Mouse (Mus musculus) right cerebral cortex, adult 18-20 months (tissue): ENCODE measurements around the gene Il11.
"Not testable (repeated sequence)": the region's sequence is repeated elsewhere in the genome, so short reads cannot be mapped to it uniquely, and the experiment has no call there.

Experiments used
- DNase-seq: peaks from one replicate; pipeline ENCODE4 v3.0.0; 2022; ENCODE audit warnings: mixed read lengths

The Il11 gene

GRCm38 (mm10) chr7:4782759-4783158, at the start of gene Il11, which contains the start of gene Tmem190:
Gene Il11, minus strand, starts transcription at chr7:4782859.
Gene Tmem190, plus strand, starts transcription at chr7:4782937.
- no peak for DNase-seq

- DNase-seq = no peak
Observed at GRCm38 (mm10) chr7:4830476-4830875, 47.8 kb upstream of the Il11 start.

GRCm38 (mm10) chr7:4825365-4825764, 42.7 kb upstream of the Il11 start:
- no peak for DNase-seq

- no peak for DNase-seq
Observed at GRCm38 (mm10) chr7:4822162-4822907, 39.7 kb upstream of the Il11 start.

- DNase-seq = no peak
Observed at GRCm38 (mm10) chr7:4821690-4822089, 39.0 kb upstream of the Il11 start.

- DNase-seq = not testable (repeated sequence)
Observed at GRCm38 (mm10) chr7:4820925-4821324, 38.3 kb upstream of the Il11 start.

- no peak for DNase-seq
Observed at GRCm38 (mm10) chr7:4816559-4816958, 33.9 kb upstream of the Il11 start.

GRCm38 (mm10) chr7:4813105-4813791, 30.6 kb upstream of the Il11 start:
- DNase-seq = no peak

GRCm38 (mm10) chr7:4812303-4813104, 29.8 kb upstream of the Il11 start, which contains the start of gene Ube2s:
Gene Ube2s, minus strand, starts transcription at chr7:4812590.
- DNase-seq = peak; percentile 99

- no peak for DNase-seq
Observed at GRCm38 (mm10) chr7:4811842-4812302, 29.2 kb upstream of the Il11 start.

GRCm38 (mm10) chr7:4811131-4811530, 28.5 kb upstream of the Il11 start:
- DNase-seq = not testable (repeated sequence)

GRCm38 (mm10) chr7:4806716-4807115, 24.1 kb upstream of the Il11 start:
- no peak for DNase-seq

- DNase-seq = no peak
Observed at GRCm38 (mm10) chr7:4802247-4802646, 19.6 kb upstream of the Il11 start.

- DNase-seq = no peak
Observed at GRCm38 (mm10) chr7:4795767-4796433, 13.2 kb upstream of the Il11 start.

GRCm38 (mm10) chr7:4794631-4795168, 12.0 kb upstream of the Il11 start:
- DNase-seq = no peak

- no peak for DNase-seq
Observed at GRCm38 (mm10) chr7:4793674-4794073, 11.0 kb upstream of the Il11 start.

- not testable (repeated sequence) for DNase-seq
Observed at GRCm38 (mm10) chr7:4793248-4793647, 10.6 kb upstream of the Il11 start.

- DNase-seq = peak; percentile 97
Observed at GRCm38 (mm10) chr7:4792278-4793212, 9.9 kb upstream of the Il11 start, which contains the start of gene Rpl28. Gene Rpl28, plus strand, starts transcription at chr7:4792874.

- no peak for DNase-seq
Observed at GRCm38 (mm10) chr7:4789436-4789935, 6.8 kb upstream of the Il11 start, which contains the start of gene Tmem238. Gene Tmem238, minus strand, starts transcription at chr7:4789656.
